Mouse (Mus musculus) CD4-positive, CD25-positive, alpha-beta regulatory T cell (primary cell): ENCODE data around the gene March9. TPM values are rescaled to one million over a fixed set of nuclear protein-coding genes. Genes with fewer than 3 reads are reported as not detected.

Experiments used
- polyA plus RNA-seq: library from polyadenylated mRNA; unstranded; fragments of 100-300 nt; shearing (Covaris generic); gene quantifications from one replicate; pipeline ENCODE4 v1.2.1, GENCODE M21; 2017

The March9 gene
- polyA plus RNA-seq, result 1.3 TPM

GRCm38 (mm10) chr10:127059968-127060916, at the start of gene March9:
March9 (minus strand) TSS chr10:127060184.

DNA sequence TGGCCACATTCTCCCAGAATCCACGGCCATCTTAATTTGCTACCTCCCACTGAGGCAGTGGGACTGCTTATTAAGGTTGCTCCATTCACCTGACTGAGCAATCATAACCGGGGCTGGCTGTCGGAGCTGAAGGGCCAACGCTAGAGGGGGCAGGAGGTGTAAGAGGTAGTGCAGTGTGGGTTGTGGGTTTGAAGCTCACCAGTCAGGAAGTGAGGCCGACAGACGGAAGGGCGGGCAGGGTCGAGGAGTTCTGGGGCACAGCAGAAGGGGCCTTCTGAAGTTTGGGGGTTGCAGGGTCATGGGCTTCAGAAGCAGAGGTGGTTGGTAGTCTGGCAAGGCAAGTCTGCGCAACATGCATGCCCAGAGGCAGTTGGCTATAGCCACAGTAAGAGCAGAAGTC, 15.1 kb upstream of the March9 start, which contains the start of gene Agap2:
TSS of gene Agap2 (plus strand) at position 205 of the 400 bp plus-strand sequence.

GRCm38 (mm10) chr10:127070190-127071121, 10.5 kb upstream of the March9 start, which contains the start of gene Tspan31:
Tspan31 (minus strand) TSS chr10:127070264.

DNA sequence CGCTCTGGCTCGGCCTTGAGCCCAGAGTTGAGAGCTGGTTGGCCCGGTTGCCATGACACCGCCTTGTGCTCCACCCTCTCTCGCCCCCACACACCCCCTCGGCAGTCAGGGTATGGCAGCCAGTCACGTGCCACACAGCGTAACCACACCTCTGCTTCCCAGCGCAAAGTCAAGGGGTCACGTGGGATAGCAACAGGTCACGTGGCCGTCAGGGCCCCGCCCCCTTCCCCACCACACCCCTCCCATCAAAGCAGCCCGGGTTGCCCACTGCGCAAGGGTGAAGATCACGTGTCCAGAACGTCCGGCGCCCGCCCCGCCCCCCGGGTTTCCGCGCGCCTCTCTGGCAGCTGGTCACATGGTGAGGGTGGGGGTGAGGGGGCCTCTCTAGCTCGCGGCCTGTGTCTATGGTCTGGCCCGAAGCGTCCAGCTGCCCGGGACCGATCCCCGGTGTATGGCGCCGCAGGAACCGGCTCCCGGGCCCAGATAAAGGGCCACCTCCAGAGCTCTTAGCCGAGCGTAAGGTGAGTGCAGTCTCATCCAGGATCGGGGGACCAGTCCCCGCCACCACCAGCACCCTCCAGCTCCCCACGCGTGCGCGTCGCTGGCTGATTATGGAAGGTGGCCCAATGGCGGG, 3.4 kb upstream of the March9 start, which contains the start of gene Cdk4:
TSS of gene Cdk4 (plus strand) at position 296 of the 634 bp plus-strand sequence.

GRCm38 (mm10) chr10:127047954-127048353, 12.0 kb downstream of the March9 start, which contains the start of gene Cyp27b1:
Cyp27b1 (plus strand) TSS chr10:127048250.

GRCm38 (mm10) chr10:127041274-127041766, 18.7 kb downstream of the March9 start, which contains the start of the genes Mettl1 and Eef1akmt3:
Mettl1 (plus strand) TSS chr10:127041414.
Eef1akmt3 (minus strand) TSS chr10:127041513.

GRCm38 (mm10) chr10:127030336-127031296, 29.4 kb downstream of the March9 start, which contains the start of gene Tsfm:
Tsfm (minus strand) TSS chr10:127030840.

Other genes with a start within 250 kb of the March9 start
- 22.0 TPM for gene Atp23, start 158.8 kb downstream of the March9 start, polyA plus RNA-seq
- gene Ctdsp2, start 81.5 kb downstream of the March9 start, polyA plus RNA-seq, result 37.2 TPM
- gene Avil, start 59.5 kb downstream of the March9 start, polyA plus RNA-seq, result 0.07 TPM
- 51.6 TPM for gene Tsfm, start 29.3 kb downstream of the March9 start, polyA plus RNA-seq
- gene Mettl1, start 18.8 kb downstream of the March9 start, polyA plus RNA-seq, result 26.7 TPM
- gene Eef1akmt3, start 18.7 kb downstream of the March9 start, polyA plus RNA-seq, result 0.14 TPM
- not detected for gene Cyp27b1, start 11.9 kb downstream of the March9 start, polyA plus RNA-seq
- gene Cdk4, start 3.4 kb upstream of the March9 start, polyA plus RNA-seq, result 334 TPM
- gene Tspan31, start 10.1 kb upstream of the March9 start, polyA plus RNA-seq, result 64.1 TPM
- gene Agap2, start 15.1 kb upstream of the March9 start, polyA plus RNA-seq, result 30.6 TPM
- 171 TPM for gene Os9, start 60.9 kb upstream of the March9 start, polyA plus RNA-seq
- 728 TPM for gene B4galnt1, start 105.0 kb upstream of the March9 start, polyA plus RNA-seq
- gene Slc26a10, start 120.5 kb upstream of the March9 start, polyA plus RNA-seq, result 5.8 TPM
- 0.43 TPM for gene Arhgef25, start 129.9 kb upstream of the March9 start, polyA plus RNA-seq
- 112 TPM for gene Dtx3, start 135.5 kb upstream of the March9 start, polyA plus RNA-seq
- 37.4 TPM for gene Pip4k2c, start 151.4 kb upstream of the March9 start, polyA plus RNA-seq
- gene Kif5a, start 203.2 kb upstream of the March9 start, polyA plus RNA-seq, result 0.74 TPM
- gene Dctn2, start 206.2 kb upstream of the March9 start, polyA plus RNA-seq, result 117 TPM
- gene Mbd6, start 228.8 kb upstream of the March9 start, polyA plus RNA-seq, result 13.4 TPM